Comparison of ENCODE assay signal across 24 mouse cellular contexts in the genomic region with DNA sequence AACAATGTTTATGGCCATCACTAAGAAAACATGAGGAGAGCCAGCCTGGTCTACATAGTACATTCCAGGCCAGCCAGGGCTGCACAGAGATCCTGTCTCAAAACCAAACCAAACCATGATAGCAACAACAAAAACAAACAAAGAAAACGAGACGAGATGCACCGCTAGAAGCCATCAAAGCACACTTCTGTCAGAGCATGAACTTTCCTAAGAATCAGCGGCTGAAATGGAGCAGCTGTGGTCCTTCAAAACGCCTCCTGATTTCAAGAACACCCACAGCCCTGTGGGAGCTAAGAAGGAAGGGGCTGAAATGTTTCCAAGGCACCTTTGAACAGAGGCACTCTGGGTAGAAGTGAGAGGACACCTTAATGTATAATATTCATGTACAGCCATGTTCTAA. TPM values are rescaled to one million over a fixed set of nuclear protein-coding genes. Genes with fewer than 3 reads are reported as not detected.
DNase-seq lines count a peak whose midpoint lies in the region; ATAC-seq and TF ChIP-seq lines count a peak whose summit lies in the region.
"Had no signal": no experiment of that assay in that cellular context is flagged by ENCODE, and none has a peak within 500 bp of the region (broad histone marks: within the 10 kb centered on the region; RNA-seq: fewer than 3 reads in every experiment).

No protein-coding gene starts in this region.

- no peak for TF ChIP-seq CTCF in lung, embryonic 14.5 days (IDR thresholded peaks at IDR 0.05; ENCODE audit: low read depth)
- no peak for TF ChIP-seq CTCF in lung, adult 2 months (IDR thresholded peaks at IDR 0.05; ENCODE audit: insufficient read depth, low read length)
- no peak for TF ChIP-seq CTCF in lung, postnatal 0 days (IDR thresholded peaks at IDR 0.05)

- no peak overlapping the region for H3K4me3 ChIP-seq in lung, embryonic 14.5 days (ENCODE audit: low read depth, low read length)
- no peak overlapping the region for H3K4me3 ChIP-seq in lung, adult 2 months (replicated peaks; ENCODE audit: extremely low read depth, low read depth, low read length)
- no peak overlapping the region for H3K4me3 ChIP-seq in lung, postnatal 0 days (ENCODE audit: low read depth, low read length)
- H3K4me3 ChIP-seq: embryonic facial prominence, embryonic 13.5 days; embryonic facial prominence, embryonic 15.5 days; erythroblast, embryonic 14.5 days; forebrain, embryonic 10.5 days; forebrain, embryonic 12.5 days had no signal

- H3K27me3 ChIP-seq in lung, embryonic 14.5 days (ENCODE audit: insufficient read depth, low read length), result no peaks in the 10 kb centered on the region
- no peaks in the 10 kb centered on the region for H3K27me3 ChIP-seq in lung, postnatal 0 days (replicated peaks; ENCODE audit: insufficient read depth, low read length)
- H3K27me3 ChIP-seq: embryonic facial prominence, embryonic 13.5 days; embryonic facial prominence, embryonic 15.5 days; forebrain, embryonic 12.5 days had no signal

- no peaks in the 10 kb centered on the region for H3K9me3 ChIP-seq in lung, embryonic 14.5 days (ENCODE audit: low read depth, low read length)
- H3K9me3 ChIP-seq in lung, postnatal 0 days (ENCODE audit: low read length), result no peaks in the 10 kb centered on the region
- H3K9me3 ChIP-seq: embryonic facial prominence, embryonic 13.5 days; embryonic facial prominence, embryonic 15.5 days; forebrain, embryonic 10.5 days; forebrain, embryonic 12.5 days had no signal

- H3K9ac ChIP-seq in lung, embryonic 14.5 days, result no peak overlapping the region
- H3K9ac ChIP-seq in lung, postnatal 0 days (replicated peaks; ENCODE audit: low read depth), result no peak overlapping the region
- H3K9ac ChIP-seq: embryonic facial prominence, embryonic 13.5 days; embryonic facial prominence, embryonic 15.5 days; forebrain, embryonic 12.5 days had no signal

- DNase-seq in lung, embryonic 14.5 days, result peak; percentile 87
- DNase-seq in lung, adult 2 months, result no peak
- DNase-seq in lung, postnatal 0 days (ENCODE audit: low spot score), result peak; percentile 87
- no peak for DNase-seq in lung, adult 18-20 months
- peak; percentile 61 for DNase-seq in lung, postnatal 10 days
- peak; percentile 59 for DNase-seq in lung, postnatal 25 days (ENCODE audit: low spot score)
- DNase-seq in heart, adult 11 months, result no peak
- DNase-seq in embryo, embryonic 10 days (ENCODE audit: low spot score), result no peak
- DNase-seq: adrenal gland, adult 8-10 months; adrenal gland, postnatal 14 days; adrenal gland, postnatal 36 days; cerebellum, adult 11-12 months; cerebellum, adult 2 months; cerebellum, adult 9-10 months; cerebellum, postnatal 10 days; cerebellum, postnatal 25 days; embryo, embryonic 11 days had no signal

- H3K4me1 ChIP-seq in lung, embryonic 14.5 days (ENCODE audit: insufficient read depth), result no peaks in the 10 kb centered on the region
- H3K4me1 ChIP-seq in lung, adult 2 months (ENCODE audit: control insufficient read depth, insufficient read depth, low read length), result no peaks in the 10 kb centered on the region
- H3K4me1 ChIP-seq in lung, postnatal 0 days (ENCODE audit: insufficient read depth, low read depth, low read length), result no peaks in the 10 kb centered on the region
- H3K4me1 ChIP-seq: embryonic facial prominence, embryonic 13.5 days; embryonic facial prominence, embryonic 15.5 days; forebrain, embryonic 10.5 days; forebrain, embryonic 12.5 days had no signal

- no peak overlapping the region for H3K4me2 ChIP-seq in lung, embryonic 14.5 days
- no peak overlapping the region for H3K4me2 ChIP-seq in lung, postnatal 0 days (replicated peaks; ENCODE audit: low read depth, low read length)
- H3K4me2 ChIP-seq: embryonic facial prominence, embryonic 13.5 days; embryonic facial prominence, embryonic 15.5 days; forebrain, embryonic 12.5 days had no signal

- no peak overlapping the region for H3K27ac ChIP-seq in lung, embryonic 14.5 days (ENCODE audit: low read depth)
- H3K27ac ChIP-seq in lung, postnatal 0 days (ENCODE audit: low read length), result peak overlapping the region; percentile 59; the same call in 1 of the 2 replicates
- H3K27ac ChIP-seq: embryonic facial prominence, embryonic 13.5 days; embryonic facial prominence, embryonic 15.5 days; forebrain, embryonic 10.5 days; forebrain, embryonic 12.5 days had no signal

- no peak for TF ChIP-seq POLR2A in lung, adult 2 months (IDR thresholded peaks at IDR 0.05; ENCODE audit: borderline replicate concordance, extremely low read depth, low read depth, low read length)

- ATAC-seq in lung, embryonic 14.5 days (ENCODE audit: insufficient read depth), result peak; percentile 75
- peak; percentile 74 for ATAC-seq in lung, postnatal 0 days
- ATAC-seq: forebrain, embryonic 14.5 days; forebrain, embryonic 16.5 days had no signal

- 34% methylated on average over 5 of the region's 5 CpGs for WGBS in lung, embryonic 14.5 days
- 45% methylated on average over 5 of the region's 5 CpGs for WGBS in lung, adult 2 months
- WGBS in lung, postnatal 0 days, result 38% methylated on average over 5 of the region's 5 CpGs

- peaks cover 51% of the 10 kb centered on the region for H3K36me3 ChIP-seq in lung, embryonic 14.5 days (ENCODE audit: insufficient read depth)
- H3K36me3 ChIP-seq in lung, postnatal 0 days (ENCODE audit: insufficient read depth, low read length), result peaks cover 14% of the 10 kb centered on the region

- peak; percentile 73 for TF ChIP-seq EP300 in lung, postnatal 0 days (IDR thresholded peaks at IDR 0.05)

RNA-seq across cellular contexts. Expression of a gene that starts 26.8 kb away (rescaled TPM):
- 142 and 143 TPM in 2 replicates for polyA plus RNA-seq in lung, embryonic 14.5 days (2014; fragmentation: Nextera tagmentation; extraction: Ambion mirVana)
- polyA plus RNA-seq in lung, adult 2 months (2012; rRNA removed), result 85.2 and 92.5 TPM in 2 replicates
- polyA plus RNA-seq in lung, postnatal 0 days (2015; fragmentation: Nextera tagmentation; extraction: Ambion mirVana), result 89.1 and 93.8 TPM in 2 replicates

RNA-seq across cellular contexts. Expression of a gene that starts 38.6 kb away (rescaled TPM):
- polyA plus RNA-seq in lung, embryonic 14.5 days (2014; fragmentation: Nextera tagmentation; extraction: Ambion mirVana), result 61.4 and 65.8 TPM in 2 replicates
- polyA plus RNA-seq in lung, adult 2 months (2012; rRNA removed), result 55.1 and 60.5 TPM in 2 replicates
- polyA plus RNA-seq in lung, postnatal 0 days (2015; fragmentation: Nextera tagmentation; extraction: Ambion mirVana), result 151 and 155 TPM in 2 replicates

Comparison
In these comparisons a context has a peak if more than half of its experiments do, and no peak if none do; other contexts are left out.
1. DNase-seq: peak in lung, embryonic 14.5 days (single experiment), lung, postnatal 0 days (single experiment), lung, postnatal 10 days (single experiment) and lung, postnatal 25 days (single experiment); none in lung, adult 2 months (single experiment), lung, adult 18-20 months (0 of 2), heart, adult 11 months (single experiment) and embryo, embryonic 10 days (single experiment).